In genomic region chr12:82104211-82104610, GRCm38 (mm10) we compare ENCODE assay signal across 9 mouse cellular contexts.
A peak's percentile ranks its signal among the peaks of the same experiment; 100 is the strongest.
DNase-seq lines count a peak whose midpoint lies in the region; ATAC-seq and TF ChIP-seq lines count a peak whose summit lies in the region.
"Had no signal": no experiment of that assay in that cellular context is flagged by ENCODE, and none has a peak within 500 bp of the region (broad histone marks: within the 10 kb centered on the region; RNA-seq: fewer than 3 reads in every experiment).

No protein-coding gene starts in this region.

- no peaks in the 10 kb centered on the region for H3K9me3 ChIP-seq in forebrain, embryonic 15.5 days
- peaks cover 13% of the 10 kb centered on the region for H3K9me3 ChIP-seq in forebrain, embryonic 10.5 days

- no peak overlapping the region for H3K9ac ChIP-seq in forebrain, embryonic 15.5 days (replicated peaks)

- DNase-seq in forebrain, embryonic 10.5 days (ENCODE audit: extremely low spot score, low spot score): no peak
- DNase-seq in cerebellum, postnatal 36 days: peak; percentile 65 to 67
- DNase-seq in layer of hippocampus, adult 18-20 months (ENCODE audit: low spot score in 2 of 2): peak; percentile 86 to 93
- no peak for DNase-seq in urinary bladder, postnatal 10 days (ENCODE audit: low spot score)
- no peak for DNase-seq in adrenal gland, adult 18-20 months (ENCODE audit: low spot score in 2 of 2)

- H3K4me3 ChIP-seq in forebrain, embryonic 15.5 days: no peak overlapping the region
- H3K4me3 ChIP-seq in forebrain, embryonic 10.5 days: no peak overlapping the region
- H3K4me3 ChIP-seq in myocyte: no peak overlapping the region

- no peaks in the 10 kb centered on the region for H3K36me3 ChIP-seq in forebrain, embryonic 15.5 days
- H3K36me3 ChIP-seq in forebrain, embryonic 10.5 days (replicated peaks): no peaks in the 10 kb centered on the region
- no peaks in the 10 kb centered on the region for H3K36me3 ChIP-seq in myocyte (ENCODE audit: control insufficient read depth, insufficient read depth)

- TF ChIP-seq POLR2A in myocyte (IDR thresholded peaks at IDR 0.05; ENCODE audit: insufficient read length, low read depth): no peak

- no peaks in the 10 kb centered on the region for H3K27me3 ChIP-seq in forebrain, embryonic 15.5 days
- no peaks in the 10 kb centered on the region for H3K27me3 ChIP-seq in forebrain, embryonic 10.5 days (ENCODE audit: poor library complexity, severe bottlenecking)
- H3K27me3 ChIP-seq in myocyte (ENCODE audit: control insufficient read depth, insufficient read depth, insufficient read length): no peaks in the 10 kb centered on the region

- H3K79me2 ChIP-seq in myocyte (ENCODE audit: control insufficient read depth, insufficient read depth): no peaks in the 10 kb centered on the region

- WGBS in forebrain, embryonic 15.5 days: 61% methylated on average over 10 of the region's 10 CpGs
- WGBS in forebrain, embryonic 10.5 days: 87% methylated on average over 10 of the region's 10 CpGs

- no peak overlapping the region for H3K4me2 ChIP-seq in forebrain, embryonic 15.5 days (replicated peaks)
- H3K4me2 ChIP-seq in myocyte (ENCODE audit: low read depth): peak overlapping the region; percentile 34

- H3K4me1 ChIP-seq in forebrain, embryonic 15.5 days: peaks cover 22% of the 10 kb centered on the region
- no peaks in the 10 kb centered on the region for H3K4me1 ChIP-seq in forebrain, embryonic 10.5 days

- peak overlapping the region; percentile 79 for H3K27ac ChIP-seq in forebrain, embryonic 15.5 days (replicated peaks)
- H3K27ac ChIP-seq in forebrain, embryonic 10.5 days: no peak overlapping the region
- H3K27ac ChIP-seq: kidney, postnatal 0 days had no signal

- H3ac ChIP-seq in myocyte (ENCODE audit: control insufficient read depth, insufficient read length): no peak overlapping the region

- peak; percentile 85 for ATAC-seq in forebrain, embryonic 15.5 days (replicated peaks)
- no peak for ATAC-seq in erythroid progenitor cell, adult 5-6 weeks (replicated peaks; ENCODE audit: low FRiP score, poor library complexity, severe bottlenecking)

TF ChIP-seq in myocyte, 11 proteins besides CTCF, POLR2A, EP300 and RAD21:
- TF ChIP-seq CEBPB (IDR thresholded peaks at IDR 0.05; ENCODE audit: insufficient read depth, poor library complexity, severe bottlenecking) (no peak), MAX (IDR thresholded peaks at IDR 0.05; ENCODE audit: low read depth) (no peak), MYOG (IDR thresholded peaks at IDR 0.05; ENCODE audit: control insufficient read depth in 1 of 3, insufficient read depth in 1 of 3, insufficient read length in 2 of 3, low read depth in 2 of 3) (peak; percentile 21 to 76 (median 58)), MYOD1 (IDR thresholded peaks at IDR 0.05; ENCODE audit: control insufficient read depth in 1 of 3, insufficient read length in 2 of 3, low read depth in 2 of 3) (peak in 2 of 3 experiments; percentile 29 to 78), SRF (IDR thresholded peaks at IDR 0.05; ENCODE audit: control insufficient read depth, insufficient read length, low read depth) (no peak)

Comparison
In these comparisons a context has a peak if more than half of its experiments do, and no peak if none do; other contexts are left out.
1. DNase-seq: peak in cerebellum, postnatal 36 days (2 of 2) and layer of hippocampus, adult 18-20 months (2 of 2); none in forebrain, embryonic 10.5 days (single experiment), urinary bladder, postnatal 10 days (single experiment) and adrenal gland, adult 18-20 months (0 of 2).